Mouse (Mus musculus) cerebellum, adult 2 months (tissue): ENCODE measurements around the gene Rreb1.

Experiments used
- CTCF ChIP-seq: fragments of 200-500 bp; IDR thresholded peaks from 2 replicates; pipeline ENCODE4 v1.5.1; 2011; ENCODE audit warnings: low read depth, mild to moderate bottlenecking, control low read depth, low read length, moderate library complexity, borderline replicate concordance; ENCODE audit not compliant: insufficient read depth
- POLR2A ChIP-seq: fragments of 200-500 bp; IDR thresholded peaks from 2 replicates; pipeline ENCODE4 v1.6.1; 2011; ENCODE audit warnings: low read length, control low read depth, borderline replicate concordance; ENCODE audit not compliant: insufficient read depth

GRCm38 (mm10) chr13:37952981-37953380 is 174.8 kb downstream of the Rreb1 start:
- TF ChIP-seq POLR2A (no peak), CTCF (no peak)
